Mouse (Mus musculus) frontal cortex, adult 2 months (tissue): Measurements from ENCODE around the gene Fbxo41. TPM values are rescaled to one million over a fixed set of nuclear protein-coding genes. Genes with fewer than 3 reads are reported as not detected.
A peak's percentile ranks its signal among the peaks of the same experiment; 100 is the strongest.
"Not testable (repeated sequence)": the region's sequence is repeated elsewhere in the genome, so short reads cannot be mapped to it uniquely, and the experiment has no call there.

ENCODE experiments used
- DNase-seq, 2 experiments: peaks; one replicate each; pipeline ENCODE4 v3.0.0; 2022; ENCODE audit warnings: low spot score in 1 of 2; ENCODE audit errors: extremely low spot score in 1 of 2
- polyA plus RNA-seq: library from polyadenylated mRNA; depleted of rRNA; stranded (reverse); fragments of >200 nt; gene quantifications from 2 replicates; pipeline ENCODE4 v1.2.3, GENCODE M21; 2012; rRNA removed

The Fbxo41 gene
- polyA plus RNA-seq, 1 experiment = 52.0 TPM

- peak; percentile 99 to 100 for DNase-seq
These were observed 51.8 kb downstream of the Fbxo41 start, which contains the start of gene Cct7 for GRCm38 (mm10) chr6:85450697-85451663. Gene Cct7 (plus strand): TSS chr6:85451514.

DNA sequence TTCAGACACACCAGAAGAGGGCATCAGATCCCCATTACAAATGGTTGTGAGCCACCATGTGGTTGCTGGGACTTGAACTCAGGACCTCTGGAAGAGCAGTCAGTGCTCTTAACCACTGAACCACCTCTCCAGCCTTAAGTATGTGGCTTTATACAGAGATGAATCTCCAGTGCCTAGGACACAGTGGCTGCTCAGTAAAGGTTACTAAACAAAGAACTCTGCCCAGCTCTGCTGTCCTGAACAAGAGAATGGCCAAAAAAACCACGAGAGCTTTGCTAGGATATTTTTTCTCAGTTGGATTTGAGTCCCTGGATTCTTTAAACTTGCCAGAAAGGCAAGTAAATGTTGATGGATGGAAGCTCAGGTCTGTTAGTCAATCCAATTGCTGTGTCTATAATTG lies 52.7 kb downstream of the Fbxo41 start:
- DNase-seq = not testable (repeated sequence)

DNA sequence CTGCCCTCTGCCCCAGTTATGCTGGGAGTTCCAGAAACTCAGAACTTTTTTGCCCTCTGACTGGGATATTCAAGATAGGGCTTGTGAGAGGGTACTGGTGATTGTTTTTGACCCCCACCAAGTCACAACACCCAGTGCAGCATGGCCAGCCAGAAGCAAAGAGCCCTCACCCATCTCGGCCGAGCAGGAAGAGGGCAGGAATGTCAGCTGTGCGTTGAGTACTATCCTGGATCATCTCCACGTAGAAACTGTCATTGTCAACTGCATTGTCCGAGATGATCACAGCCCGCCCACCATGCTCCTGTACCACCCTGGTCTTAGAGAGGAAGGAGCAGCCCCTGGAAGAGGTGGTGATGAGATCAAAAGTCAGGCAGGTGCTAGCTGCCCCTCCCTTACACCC lies 55.4 kb downstream of the Fbxo41 start:
- no peak for DNase-seq

- no peak for DNase-seq
These were observed 57.5 kb downstream of the Fbxo41 start for GRCm38 (mm10) chr6:85445286-85445685.

DNA sequence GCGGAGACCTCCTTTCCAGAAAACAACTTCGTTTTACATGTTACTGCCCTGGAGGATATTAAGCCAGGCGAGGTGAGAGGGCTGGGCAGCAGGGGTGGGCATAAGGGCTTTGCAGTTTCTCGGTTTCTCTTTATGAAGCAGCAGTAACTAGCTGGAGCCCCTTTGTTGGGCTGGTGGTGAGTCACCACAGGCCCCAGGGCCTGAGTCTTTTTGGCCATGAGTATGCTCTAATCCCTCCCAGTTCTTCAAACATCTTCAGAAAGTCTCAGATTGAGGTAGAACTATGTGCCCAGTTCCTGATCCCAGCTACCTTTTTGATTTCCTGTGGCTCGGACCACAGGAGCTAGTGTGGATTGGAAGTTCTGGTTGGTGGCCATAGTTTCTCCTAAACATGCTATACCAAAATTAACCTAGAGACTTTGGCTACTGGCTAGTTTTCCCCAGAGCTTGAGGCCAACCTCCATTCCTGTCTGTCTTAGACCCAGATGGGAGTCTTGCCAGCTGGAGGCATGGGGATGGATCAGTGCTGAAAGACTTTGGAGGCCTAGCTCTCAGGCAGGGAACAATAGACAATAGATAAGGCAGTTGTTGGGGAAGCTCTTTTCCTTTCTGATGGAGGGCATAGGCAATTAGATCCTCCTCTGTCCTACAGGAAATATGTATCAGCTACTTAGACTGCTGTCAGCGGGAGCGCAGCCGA lies 58.4 kb downstream of the Fbxo41 start:
- no peak for DNase-seq

DNA sequence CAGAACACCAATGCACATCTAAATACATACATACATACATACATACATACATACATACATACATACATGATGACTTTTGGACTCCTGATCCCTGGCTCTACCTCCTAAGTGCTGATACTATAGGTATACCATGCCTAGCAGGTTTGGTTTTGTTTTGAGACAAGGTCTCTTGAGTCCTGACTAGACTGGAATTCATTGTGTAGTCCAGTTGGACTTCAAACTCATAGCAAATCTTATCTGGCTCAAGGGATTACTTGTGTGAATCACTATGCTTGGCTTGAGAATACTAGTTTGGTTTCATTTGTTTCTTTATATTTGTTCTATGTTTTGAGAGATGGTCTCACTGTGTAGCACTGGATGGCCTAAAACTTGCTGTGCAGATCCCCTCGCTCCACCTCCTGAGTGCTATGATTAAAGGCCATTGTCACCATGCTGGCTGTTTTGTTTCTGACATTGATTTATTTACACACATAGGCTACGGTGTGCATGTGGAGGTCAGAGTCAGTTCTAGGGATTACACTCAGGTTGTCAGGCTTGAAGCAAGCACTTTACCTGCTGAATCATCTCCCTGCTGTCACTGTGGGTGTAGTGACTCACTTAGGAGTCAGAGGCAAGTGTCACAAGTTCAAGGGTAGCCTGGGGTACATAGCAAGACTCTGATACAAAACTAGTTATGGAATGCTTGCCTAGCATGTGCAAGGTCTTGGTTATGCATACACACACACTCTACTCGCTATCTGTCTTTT lies 59.1 kb downstream of the Fbxo41 start:
- no peak for DNase-seq

DNA sequence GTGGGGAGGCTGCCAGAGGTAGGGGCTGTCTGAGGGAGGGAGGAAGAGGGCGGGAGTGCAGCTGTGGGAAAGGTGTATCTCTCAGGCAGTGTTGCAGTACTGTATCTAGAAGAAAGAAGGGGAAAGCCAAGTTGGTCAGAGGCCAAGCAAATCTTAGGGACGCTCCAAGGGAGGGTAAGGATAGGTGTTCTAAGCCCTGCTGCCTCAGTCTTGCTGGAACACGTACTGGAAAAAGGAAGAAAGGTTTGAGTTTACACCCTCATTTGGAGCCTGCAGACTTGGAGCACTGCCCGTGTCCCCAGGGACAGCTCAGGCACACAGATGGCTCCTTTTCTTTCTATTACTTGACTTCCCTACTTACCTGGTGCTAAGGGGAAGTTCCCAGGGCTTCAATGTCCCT lies 61.7 kb downstream of the Fbxo41 start:
- DNase-seq = no peak

DNA sequence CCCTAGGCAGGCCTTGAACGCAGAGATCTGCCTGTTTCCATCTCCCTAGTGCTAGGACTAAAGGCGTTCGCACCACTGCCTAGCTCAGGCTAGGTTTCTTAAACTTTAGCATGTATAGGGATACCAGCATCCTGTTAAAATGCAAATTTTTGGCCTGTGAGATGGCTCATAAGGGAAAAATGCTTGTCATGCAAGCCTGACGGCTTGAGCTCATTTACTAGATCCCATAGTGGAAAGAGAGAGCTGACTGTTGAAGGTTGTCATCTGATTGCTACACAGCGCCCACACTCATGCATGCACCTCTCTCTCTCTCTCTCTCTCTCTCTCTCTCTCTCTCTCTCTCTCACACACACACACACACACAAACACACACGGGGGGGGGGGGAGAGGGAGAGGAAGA lies 66.2 kb downstream of the Fbxo41 start:
- no peak for DNase-seq

DNA sequence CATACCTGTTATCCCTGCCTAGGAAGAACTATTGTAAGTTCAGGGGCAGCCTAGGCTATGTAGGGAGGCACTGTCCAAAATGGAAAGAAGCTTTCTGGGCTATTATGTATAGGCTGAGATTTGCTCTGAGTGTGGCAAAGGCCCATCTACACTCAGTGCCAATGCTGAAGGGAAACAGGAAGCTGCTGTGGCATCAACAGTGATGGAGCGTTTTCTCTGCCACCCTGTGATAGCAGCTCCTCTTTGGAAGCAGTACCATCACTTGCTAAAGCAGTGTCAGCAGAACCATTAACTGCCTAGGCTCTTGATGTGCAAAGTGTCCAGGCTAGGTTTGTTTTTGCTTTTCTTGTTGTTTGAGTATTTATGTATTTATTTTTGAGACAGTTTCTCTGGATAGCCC lies 66.6 kb downstream of the Fbxo41 start:
- DNase-seq = no peak

DNA sequence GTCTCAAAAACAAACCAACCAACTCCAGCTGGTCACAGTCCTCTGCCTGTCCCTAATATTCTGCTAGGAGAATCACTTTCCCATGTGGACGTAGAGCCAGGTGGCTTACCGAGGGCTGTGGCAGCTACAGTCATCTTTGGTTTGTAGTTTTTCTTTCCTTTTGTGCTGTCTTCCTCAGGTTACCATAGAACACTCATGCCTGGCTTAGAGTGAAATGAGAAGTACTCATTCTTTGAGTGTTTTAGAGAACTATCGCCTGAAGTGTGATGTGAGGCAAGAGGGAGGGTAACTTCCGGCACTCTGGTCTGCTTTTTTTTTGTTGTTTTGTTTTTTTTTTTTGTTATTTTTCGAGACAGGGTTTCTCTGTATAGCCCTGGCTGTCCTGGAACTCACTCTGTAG lies 68.9 kb downstream of the Fbxo41 start:
- DNase-seq = no peak

- peak; percentile 60 to 85 for DNase-seq
These were observed 70.9 kb downstream of the Fbxo41 start, which contains the start of gene Smyd5 for GRCm38 (mm10) chr6:85431842-85432431. Gene Smyd5 (plus strand): TSS chr6:85431989.

- no peak for DNase-seq
These were observed 71.4 kb downstream of the Fbxo41 start for GRCm38 (mm10) chr6:85431274-85431841.

DNA sequence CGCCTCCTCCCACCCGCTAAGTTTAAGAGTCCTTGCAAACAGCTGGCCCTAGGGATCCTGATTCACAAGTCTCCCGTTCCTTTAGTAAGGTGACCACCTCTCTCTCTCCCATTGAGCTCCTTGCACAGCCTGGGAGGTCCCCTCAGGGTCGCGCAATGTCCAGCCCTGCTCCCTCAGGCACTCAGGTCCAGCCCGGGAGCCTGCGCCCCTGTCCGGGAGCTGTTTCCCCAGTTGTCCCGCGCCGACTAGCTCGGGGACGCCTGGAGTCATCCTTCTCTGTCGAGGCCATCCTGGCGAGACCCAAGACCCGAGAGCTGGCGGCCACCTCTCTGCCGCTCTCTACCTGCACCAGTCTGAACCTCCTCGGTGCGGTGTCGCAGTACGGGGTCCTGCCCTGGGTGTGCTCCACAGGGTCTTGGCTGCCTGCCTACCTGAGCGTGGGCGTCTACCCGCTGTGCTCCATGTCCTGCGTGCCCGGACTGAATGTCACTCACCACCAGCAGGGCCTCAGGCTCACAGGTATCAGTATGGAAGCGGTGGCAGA lies 78.9 kb downstream of the Fbxo41 start, which contains the start of gene Noto:
Gene Noto, plus strand, starts transcription at position 51 of the 544 bp plus-strand sequence.
- no peak for DNase-seq

Other genes with a start within 250 kb of the Fbxo41 start
- 137 and 156 TPM in 2 replicates for gene Sfxn5, start 169.6 kb downstream of the Fbxo41 start, polyA plus RNA-seq
- 34.1 and 35.7 TPM in 2 replicates for gene Rab11fip5, start 128.4 kb downstream of the Fbxo41 start, polyA plus RNA-seq
- not detected in 2 replicates for gene Noto, start 79.1 kb downstream of the Fbxo41 start, polyA plus RNA-seq
- gene Smyd5, start 71.0 kb downstream of the Fbxo41 start, polyA plus RNA-seq = 62.9 and 70.6 TPM in 2 replicates
- 163 and 180 TPM in 2 replicates for gene Cct7, start 51.5 kb downstream of the Fbxo41 start, polyA plus RNA-seq
- 33.3 and 35.7 TPM in 2 replicates for gene Pradc1, start 51.0 kb downstream of the Fbxo41 start, polyA plus RNA-seq
- 27.7 and 59.7 TPM in 2 replicates for gene Egr4, start 10.6 kb upstream of the Fbxo41 start, polyA plus RNA-seq
- gene Alms1, start 84.5 kb upstream of the Fbxo41 start, polyA plus RNA-seq = 4.5 and 4.7 TPM in 2 replicates
- gene Nat8f7, start 210.2 kb upstream of the Fbxo41 start, polyA plus RNA-seq = 0.50 and 0.67 TPM in 2 replicates